8 mouse cellular contexts compared by ENCODE assay signal in the genomic region with DNA sequence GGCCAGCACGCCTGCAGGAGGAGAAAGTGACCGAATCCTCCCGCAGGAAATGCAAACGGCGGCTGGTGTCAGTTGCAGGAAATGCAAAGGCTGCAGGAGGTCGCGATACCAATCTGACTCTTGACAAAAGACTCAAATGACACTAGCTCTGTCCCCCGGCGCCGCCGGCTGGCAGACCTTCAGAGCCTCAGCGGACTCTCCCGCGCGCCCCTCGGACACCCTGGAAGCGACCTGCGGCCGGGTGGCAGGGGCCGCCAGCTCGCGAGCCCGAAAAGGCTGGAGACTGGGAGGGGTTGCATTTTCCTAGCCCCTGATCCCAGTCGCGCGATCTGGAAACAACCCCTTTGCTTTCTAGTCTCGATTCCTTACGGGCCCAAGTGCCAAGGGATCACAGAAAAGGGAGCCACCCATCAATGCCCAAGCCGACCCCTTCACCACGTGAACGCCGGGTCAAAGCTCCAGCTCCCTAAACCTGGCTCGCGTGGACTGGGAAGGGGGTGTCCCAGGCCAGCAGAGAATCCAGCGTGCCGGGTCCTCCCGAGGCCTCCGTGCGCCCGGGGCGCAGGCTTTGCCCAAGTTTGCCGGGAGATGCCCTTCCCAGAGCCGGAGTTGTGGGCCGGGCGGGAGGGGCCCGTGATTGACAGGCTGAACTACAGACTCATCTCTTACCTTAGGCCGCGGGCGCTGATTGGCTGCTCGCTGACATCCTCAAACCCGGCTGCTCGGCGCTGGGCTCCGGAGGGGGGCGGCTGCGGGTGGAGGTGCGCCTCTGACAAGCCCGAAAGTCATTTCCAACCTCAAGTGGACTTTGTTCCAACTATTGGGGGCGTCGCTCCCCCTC. TPM values are rescaled to one million over a fixed set of nuclear protein-coding genes. Genes with fewer than 3 reads are reported as not detected.
DNase-seq lines count a peak whose midpoint lies in the region; ATAC-seq and TF ChIP-seq lines count a peak whose summit lies in the region.

A gene (plus strand): TSS at position 764 of the 841 bp plus-strand sequence.

- H3K4me2 ChIP-seq in hindbrain, postnatal 0 days (ENCODE audit: low read depth, low read length): peak within 1 kb of the TSS; percentile 75

- ATAC-seq in megakaryocyte, adult 5-6 weeks (ENCODE audit: poor library complexity, severe bottlenecking): no peak
- ATAC-seq in common myeloid progenitor, adult 5-6 weeks (replicated peaks; ENCODE audit: low read depth, poor library complexity, severe bottlenecking): peak; percentile 21; the same call in 1 of the 2 replicates
- peak; percentile 50 for ATAC-seq in hindbrain, postnatal 0 days

- H3K36me3 ChIP-seq in megakaryocyte, embryonic 14.5 days (replicated peaks; ENCODE audit: low read length): no peaks in the 10 kb centered on the region
- no peaks in the 10 kb centered on the region for H3K36me3 ChIP-seq in hindbrain, postnatal 0 days (ENCODE audit: insufficient read depth, low read length)

- peaks cover 100% of the 10 kb centered on the region for H3K27me3 ChIP-seq in megakaryocyte, embryonic 14.5 days (replicated peaks)
- peaks cover 42% of the 10 kb centered on the region for H3K27me3 ChIP-seq in hindbrain, postnatal 0 days (ENCODE audit: insufficient read depth, low read length)

- H3K9me3 ChIP-seq in megakaryocyte, embryonic 14.5 days: no peaks in the 10 kb centered on the region
- H3K9me3 ChIP-seq in hindbrain, postnatal 0 days (ENCODE audit: low read length): no peaks in the 10 kb centered on the region

- H3K9ac ChIP-seq in hindbrain, postnatal 0 days (replicated peaks; ENCODE audit: low read length): peak within 1 kb of the TSS; percentile 50

- no peak for TF ChIP-seq CTCF in hindbrain, postnatal 0 days (IDR thresholded peaks at IDR 0.05; ENCODE audit: low read depth)

- peaks cover 33% of the 10 kb centered on the region for H3K4me1 ChIP-seq in megakaryocyte, embryonic 14.5 days
- H3K4me1 ChIP-seq in hindbrain, postnatal 0 days (ENCODE audit: insufficient read depth, low read length): peaks cover 9% of the 10 kb centered on the region; the same call in 1 of the 2 replicates

- under 1% methylated on average over 60 of the region's 60 CpGs for whole genome bisulfite sequencing in hindbrain, postnatal 0 days

- H3K27ac ChIP-seq in hindbrain, postnatal 0 days: peak within 1 kb of the TSS; percentile 29; the same call in 1 of the 2 replicates

- DNase-seq in hindbrain, postnatal 0 days (ENCODE audit: low spot score): peak; percentile 71
- peak; percentile 34 for DNase-seq in naive thymus-derived CD4-positive, alpha-beta T cell, adult 2 months (ENCODE audit: low read depth)
- no peak for DNase-seq in layer of hippocampus, adult 8-10 months (ENCODE audit: low spot score in 2 of 2)
- no peak for DNase-seq in ovary, postnatal 36 days (ENCODE audit: low spot score)
- DNase-seq in layer of hippocampus, postnatal 14 days (ENCODE audit: low spot score in 2 of 2): no peak

- peak within 1 kb of the TSS; percentile 74 for H3K4me3 ChIP-seq in megakaryocyte, embryonic 14.5 days (replicated peaks)
- H3K4me3 ChIP-seq in hindbrain, postnatal 0 days (ENCODE audit: low read length): peak within 1 kb of the TSS; percentile 39

RNA-seq across cellular contexts. Expression of the gene that starts here (rescaled TPM):
- not detected in 2 replicates for polyA plus RNA-seq in megakaryocyte, embryonic 14.5 days (2012; ENCODE audit: insufficient read depth, low replicate concordance)
- not detected in 2 replicates for total RNA-seq in megakaryocyte, adult 5-6 weeks (2015)
- total RNA-seq in megakaryocyte, adult 5-6 weeks (2017): not detected in 2 replicates
- not detected in 2 replicates for total RNA-seq in common myeloid progenitor, adult 5-6 weeks (2017)
- 9.0 and 12.5 TPM in 2 replicates for total RNA-seq in hindbrain, postnatal 0 days (2014; rRNA removed)
- 11.1 and 11.6 TPM in 2 replicates for polyA plus RNA-seq in hindbrain, postnatal 0 days (2015; fragmentation: Nextera tagmentation; extraction: Ambion mirVana)
- 1 to 10 TPM in 2 of 4 experiments, under 1 TPM in 2; 0.93 to 2.0 (median 1.2) TPM for total RNA-seq in layer of hippocampus, adult 8-10 months (2022)
- 1 to 10 TPM; 2.0 to 2.9 TPM for total RNA-seq in layer of hippocampus, postnatal 14 days (2021)

Comparison
In these comparisons a context has a peak if more than half of its experiments do, and no peak if none do; other contexts are left out.
1. RNA of the gene that starts here (polyA plus RNA-seq): 11.1 to 11.6 TPM in hindbrain, postnatal 0 days; not detected in megakaryocyte, embryonic 14.5 days; every median in the first group is over 10 times any median in the second.
2. Peak in ATAC-seq in common myeloid progenitor, adult 5-6 weeks; RNA of the gene not detected or under 1 TPM.
3. DNase-seq: peak in hindbrain, postnatal 0 days (single experiment) and naive thymus-derived CD4-positive, alpha-beta T cell, adult 2 months (single experiment); none in layer of hippocampus, adult 8-10 months (0 of 2), ovary, postnatal 36 days (single experiment) and layer of hippocampus, postnatal 14 days (0 of 2).